Mouse (Mus musculus) right cerebral cortex, postnatal 25 days (tissue): ENCODE measurements at regions not wholly inside any gene's neighbourhood (a gene's known extent, or its start where the extent isn't known, plus 50 kb on each side); places are given as distances from the start of the nearest gene placed in this dataset.
"Not testable (repeated sequence)": the region's sequence is repeated elsewhere in the genome, so short reads cannot be mapped to it uniquely, and the experiment has no call there.

Source experiments
- DNase-seq: peaks from one replicate; pipeline ENCODE4 v3.0.0; 2022

DNA sequence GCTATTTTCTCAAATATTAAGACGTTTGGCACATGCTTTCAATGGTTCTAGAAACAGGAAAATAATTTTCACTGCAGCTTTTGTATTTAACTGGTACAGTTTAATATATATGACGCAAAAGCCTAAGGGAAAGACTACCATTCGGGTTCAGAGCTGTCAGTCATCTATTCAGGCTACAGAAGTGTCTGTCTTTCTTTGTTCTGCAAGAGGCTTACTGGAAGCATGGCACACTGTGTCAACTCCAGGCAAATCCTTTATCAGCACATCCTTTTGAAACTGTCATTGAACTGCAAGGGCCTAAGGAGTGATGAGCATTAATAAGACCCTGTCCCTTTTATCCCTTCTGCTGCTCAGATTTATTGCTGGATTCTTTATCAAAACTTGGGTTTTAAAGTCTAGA is 303.8 kb upstream of the Gm5152 start:
- DNase-seq, result not testable (repeated sequence)

DNA sequence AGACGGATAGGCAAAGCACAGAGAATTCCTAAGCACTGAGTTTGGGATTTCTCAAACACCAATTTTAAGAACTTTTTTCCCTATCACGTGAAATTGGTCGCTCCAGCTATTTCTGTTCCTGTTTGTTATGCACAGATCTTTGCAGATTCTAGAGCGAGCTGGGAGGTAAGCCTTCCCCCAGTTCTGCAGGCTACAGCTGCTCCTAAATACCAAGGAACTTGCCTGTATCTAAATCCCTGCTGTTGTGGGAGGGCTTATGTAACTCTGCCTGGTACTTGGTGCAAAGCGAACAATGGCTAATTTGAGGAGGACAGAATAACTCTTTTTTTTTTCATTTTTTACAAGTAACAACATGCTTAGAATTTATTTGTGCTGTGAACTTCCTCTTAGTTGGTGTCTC is 316.0 kb upstream of the Gm5152 start:
- DNase-seq, result peak; percentile 57

DNA sequence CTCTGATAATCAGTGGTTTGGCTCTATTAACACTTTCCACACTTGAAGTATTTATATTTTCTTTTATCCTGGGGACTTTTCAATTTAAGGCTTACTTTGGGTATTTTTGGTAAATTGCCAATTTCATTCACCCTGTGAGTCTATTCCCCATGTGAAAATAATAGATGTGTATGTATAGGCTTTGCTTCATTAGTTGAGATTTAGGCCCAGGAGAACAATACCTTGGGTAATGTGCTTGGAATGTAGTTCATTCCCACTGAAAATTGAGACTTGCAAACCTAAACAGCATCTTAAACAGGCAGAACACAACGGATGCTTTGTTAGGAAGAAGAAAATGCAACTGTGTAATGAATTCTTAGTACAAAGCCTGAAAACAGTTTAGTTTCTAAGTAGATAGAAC is 346.1 kb upstream of the Gm5152 start:
- DNase-seq, result no peak

DNA sequence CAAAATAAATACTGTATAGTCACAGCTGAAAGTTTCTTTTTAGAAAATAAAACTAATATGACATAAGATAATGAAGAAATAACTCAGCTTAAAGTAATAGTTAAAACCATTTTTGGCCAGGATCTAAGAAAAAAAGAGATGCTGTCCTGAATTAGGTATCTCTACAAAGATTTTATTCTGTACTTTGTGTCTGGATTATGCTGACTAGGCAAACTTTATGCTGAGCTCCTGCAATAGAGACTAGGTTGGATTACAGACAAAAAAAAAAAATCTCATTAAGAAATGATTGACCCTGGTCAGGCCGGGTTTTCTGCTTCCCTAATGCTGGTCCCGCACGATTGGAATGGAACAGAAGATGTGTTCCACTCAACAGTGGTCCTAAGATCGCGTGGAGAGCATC is 346.8 kb upstream of the Gm8871 start:
- DNase-seq, result no peak

DNA sequence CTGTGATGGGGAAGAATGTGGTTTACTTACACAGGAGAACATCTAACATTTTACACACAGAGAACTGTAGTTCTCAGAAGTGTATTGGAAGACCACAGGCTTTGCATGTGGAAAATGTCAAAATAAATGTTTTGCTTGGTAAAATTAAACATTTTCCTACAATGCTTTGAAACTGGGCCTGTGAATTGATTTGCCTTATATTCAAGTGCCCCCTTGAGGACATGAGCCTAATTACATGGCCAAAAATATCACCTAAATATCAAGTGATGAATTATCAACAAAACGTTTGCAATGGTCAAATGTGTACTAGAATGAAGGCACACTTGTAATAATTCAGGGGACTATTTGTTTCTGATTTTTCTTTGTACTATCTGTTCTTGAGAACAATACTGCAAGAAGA is 314.4 kb upstream of the Gm8871 start:
- DNase-seq, result no peak

DNA sequence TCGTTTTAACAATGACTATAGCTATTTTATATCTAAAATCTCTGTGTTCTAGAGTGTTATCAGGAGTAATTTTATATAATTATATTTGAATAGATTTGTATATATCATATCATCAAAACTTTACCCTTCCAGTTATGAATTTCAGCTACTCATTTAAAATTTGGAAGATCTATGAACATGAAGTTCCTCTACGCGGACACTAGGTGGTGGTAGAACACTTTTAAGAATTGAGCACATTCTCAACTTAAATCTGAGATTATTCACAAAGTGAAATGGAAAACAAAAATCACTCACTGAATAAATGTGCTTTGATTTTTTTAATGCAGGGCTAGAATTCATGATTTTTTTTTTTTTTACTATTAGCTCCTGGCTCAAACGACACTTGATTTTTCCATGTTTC is 299.5 kb upstream of the Gm8871 start:
- DNase-seq, result no peak

DNA sequence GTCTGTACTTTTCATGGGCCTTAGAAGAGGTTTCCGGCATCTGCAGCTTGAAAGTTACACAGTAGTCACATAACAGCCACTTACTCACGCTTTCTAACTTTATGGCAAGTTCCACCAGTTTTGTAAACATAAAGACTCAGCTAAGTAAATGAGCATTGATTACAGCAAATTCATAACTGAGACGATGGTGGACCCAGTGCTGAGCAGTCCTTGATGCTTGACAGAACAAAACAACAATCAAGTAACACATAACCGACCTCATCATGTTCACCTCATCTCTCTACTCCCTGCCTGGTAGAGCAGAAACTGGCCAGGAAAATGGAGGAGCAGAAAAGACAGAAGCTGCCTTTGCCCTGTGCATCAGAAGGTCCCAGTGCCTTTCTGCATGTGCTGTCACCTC is 284.3 kb upstream of the Gm8871 start:
- DNase-seq, result no peak

DNA sequence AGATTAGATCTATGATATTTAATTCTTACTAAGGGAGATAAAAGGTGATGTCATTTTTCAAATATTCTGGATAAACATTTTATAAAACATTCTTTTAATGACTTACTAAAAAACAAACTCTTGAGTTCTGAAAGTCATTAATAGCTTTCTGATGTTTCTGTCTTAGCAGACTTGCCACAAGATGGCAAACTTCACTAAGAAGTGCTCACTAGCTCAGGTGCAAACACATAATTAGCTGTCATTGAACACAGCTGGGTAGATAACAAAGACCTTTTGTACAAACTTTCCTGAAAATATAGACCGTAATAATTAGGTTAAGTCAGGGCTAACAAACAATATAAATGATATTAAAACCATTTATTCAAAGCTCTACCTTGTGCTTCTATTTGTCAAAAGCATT is 273.4 kb upstream of the Gm8871 start:
- DNase-seq, result no peak

GRCm38 (mm10) chr5:10685519-10685918 is 262.1 kb upstream of the Gm8871 start:
- DNase-seq, result no peak

- DNase-seq, result no peak
Measured at GRCm38 (mm10) chr5:10727056-10727455, 220.5 kb upstream of the Gm8871 start.

DNA sequence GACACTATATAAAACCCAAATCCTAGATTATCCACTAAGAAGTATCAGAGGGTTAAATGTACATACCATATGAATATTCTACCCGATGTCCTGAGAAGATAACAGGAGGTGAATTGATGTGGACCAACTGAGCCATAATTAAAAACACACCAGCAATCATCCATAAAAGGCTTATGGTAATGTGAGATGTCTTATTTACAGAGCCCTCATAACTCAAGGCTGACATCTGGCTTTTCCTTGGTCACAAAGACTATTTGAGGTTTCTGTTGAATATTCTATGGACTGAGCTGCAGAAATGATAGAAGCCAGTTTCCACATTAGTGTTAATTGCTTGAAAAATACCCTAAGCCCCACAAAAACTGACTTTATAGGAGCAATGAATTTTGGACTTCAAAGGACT is 198.1 kb upstream of the Gm8871 start:
- DNase-seq, result no peak

GRCm38 (mm10) chr5:10767469-10767868 is 180.1 kb upstream of the Gm8871 start:
- DNase-seq, result no peak
